ENCODE assay signal across 23 mouse cellular contexts in the genomic region with DNA sequence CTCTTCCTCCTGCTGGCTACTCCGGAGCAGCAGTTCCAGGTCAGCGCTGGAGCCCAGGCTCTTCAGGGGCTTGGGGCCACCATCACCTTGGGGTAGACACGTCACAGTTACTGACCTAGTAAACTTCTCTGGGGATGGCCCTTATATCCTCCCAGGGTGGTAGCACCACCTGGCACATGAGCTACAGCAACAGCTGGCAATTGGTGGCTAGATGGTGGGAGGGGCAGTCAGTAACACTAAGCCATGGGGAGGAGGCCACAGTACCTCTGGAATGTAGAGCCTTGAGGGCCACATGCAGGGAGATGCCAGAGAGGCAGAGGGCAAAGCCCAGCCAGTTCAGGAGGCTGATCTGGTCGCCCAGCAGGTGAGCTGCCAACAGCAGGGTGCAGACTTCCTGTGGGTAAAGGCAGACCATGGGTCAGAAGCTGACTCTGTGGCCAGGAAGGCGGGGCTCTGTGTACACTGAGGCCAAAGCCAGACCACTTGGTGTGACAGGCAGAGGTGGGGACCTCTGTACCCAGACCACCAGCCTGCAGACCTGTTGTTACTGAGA. TPM values are rescaled to one million over a fixed set of nuclear protein-coding genes. Genes with fewer than 3 reads are reported as not detected.
DNase-seq lines count a peak whose midpoint lies in the region; ATAC-seq and TF ChIP-seq lines count a peak whose summit lies in the region.
"Had no signal": no experiment of that assay in that cellular context is flagged by ENCODE, and none has a peak within 500 bp of the region (broad histone marks: within the 10 kb centered on the region; RNA-seq: fewer than 3 reads in every experiment).

No protein-coding gene starts in this region.

- no peak for TF ChIP-seq POLR2A in testis, adult 2 months (IDR thresholded peaks at IDR 0.05; ENCODE audit: control insufficient read depth, low read depth, low read length)

- H3K4me2 ChIP-seq in lung, postnatal 0 days (replicated peaks; ENCODE audit: low read depth, low read length) = no peak overlapping the region
- H3K4me2 ChIP-seq: embryonic facial prominence, embryonic 15.5 days; hindbrain, embryonic 12.5 days had no signal

- H3K9ac ChIP-seq in lung, postnatal 0 days (replicated peaks; ENCODE audit: low read depth) = no peak overlapping the region
- H3K9ac ChIP-seq: embryonic facial prominence, embryonic 15.5 days; hindbrain, embryonic 12.5 days had no signal

- 81% methylated on average over 5 of the region's 5 CpGs for WGBS in lung, postnatal 0 days

- TF ChIP-seq EP300 in lung, postnatal 0 days (IDR thresholded peaks at IDR 0.05) = no peak

- H3K36me3 ChIP-seq in testis, adult 2 months (ENCODE audit: control insufficient read depth, insufficient read depth, low read length) = peaks cover 4% of the 10 kb centered on the region; the same call in 1 of the 2 replicates
- peaks cover 3% of the 10 kb centered on the region; the same call in 1 of the 2 replicates for H3K36me3 ChIP-seq in lung, postnatal 0 days (ENCODE audit: insufficient read depth, low read length)

- H3K4me1 ChIP-seq in testis, adult 2 months (ENCODE audit: control insufficient read depth, insufficient read depth, low read length) = no peaks in the 10 kb centered on the region
- H3K4me1 ChIP-seq in lung, postnatal 0 days (ENCODE audit: insufficient read depth, low read depth, low read length) = no peaks in the 10 kb centered on the region

- no peak overlapping the region for H3K27ac ChIP-seq in testis, adult 2 months (ENCODE audit: control insufficient read depth, insufficient read depth, low read depth, low read length)
- no peak overlapping the region for H3K27ac ChIP-seq in lung, postnatal 0 days (ENCODE audit: low read length)
- H3K27ac ChIP-seq: embryonic facial prominence, embryonic 15.5 days; forebrain, embryonic 10.5 days; heart, embryonic 10.5 days; hindbrain, embryonic 12.5 days had no signal

- DNase-seq in kidney, adult 11 months = peak; percentile 67
- DNase-seq in kidney, postnatal 10 days = no peak
- peak; percentile 18 for DNase-seq in kidney, postnatal 14 days
- DNase-seq in kidney, postnatal 4 days = no peak
- DNase-seq in testis, postnatal 14 days (ENCODE audit: low spot score) = no peak
- no peak for DNase-seq in lung, postnatal 0 days (ENCODE audit: low spot score)
- DNase-seq: adrenal gland, postnatal 10 days; cerebellum, adult 11 months; embryo, embryonic 11 days; gastrocnemius, postnatal 36 days; heart, adult 11 months; heart, postnatal 10 days; heart, postnatal 4 days had no signal

- H3K9me3 ChIP-seq in lung, postnatal 0 days (ENCODE audit: low read length) = no peaks in the 10 kb centered on the region
- H3K9me3 ChIP-seq: embryonic facial prominence, embryonic 15.5 days; forebrain, embryonic 10.5 days; G1E; heart, embryonic 10.5 days; hindbrain, embryonic 12.5 days had no signal

- no peak for ATAC-seq in lung, postnatal 0 days
- ATAC-seq: CD4-positive, CD25-positive, alpha-beta regulatory T cell, adult 4 months; forebrain, embryonic 14.5 days; hindbrain, embryonic 16.5 days had no signal

- H3K4me3 ChIP-seq in testis, adult 2 months (ENCODE audit: control insufficient read depth, low read depth, low read length) = peak overlapping the region; percentile 75
- no peak overlapping the region for H3K4me3 ChIP-seq in lung, postnatal 0 days (ENCODE audit: low read depth, low read length)
- H3K4me3 ChIP-seq: embryonic facial prominence, embryonic 15.5 days; erythroblast, embryonic 14.5 days; forebrain, embryonic 10.5 days; heart, embryonic 10.5 days; hindbrain, embryonic 12.5 days had no signal

- no peaks in the 10 kb centered on the region for H3K27me3 ChIP-seq in testis, adult 2 months (ENCODE audit: control insufficient read depth, insufficient read depth, low read length)
- H3K27me3 ChIP-seq in lung, postnatal 0 days (replicated peaks; ENCODE audit: insufficient read depth, low read length) = no peaks in the 10 kb centered on the region
- H3K27me3 ChIP-seq: embryonic facial prominence, embryonic 15.5 days had no signal

- TF ChIP-seq CTCF in testis, adult 2 months (IDR thresholded peaks at IDR 0.05; ENCODE audit: control insufficient read depth, insufficient read depth, insufficient replicate concordance, low read depth, low read length) = no peak
- TF ChIP-seq CTCF in lung, postnatal 0 days (IDR thresholded peaks at IDR 0.05) = no peak

RNA-seq across cellular contexts. Expression of a gene that starts 10.4 kb away (rescaled TPM):
- 55.2 and 58.7 TPM in 2 replicates for polyA plus RNA-seq in testis, adult 2 months (2012; rRNA removed)
- 42.8 and 44.1 TPM in 2 replicates for polyA plus RNA-seq in lung, postnatal 0 days (2015; fragmentation: Nextera tagmentation; extraction: Ambion mirVana)

RNA-seq across cellular contexts. Expression of a gene that starts 42.6 kb away (rescaled TPM):
- polyA plus RNA-seq in testis, adult 2 months (2012; rRNA removed) = 0.35 and 0.37 TPM in 2 replicates
- polyA plus RNA-seq in lung, postnatal 0 days (2015; fragmentation: Nextera tagmentation; extraction: Ambion mirVana) = 1.0 and 1.8 TPM in 2 replicates
- polyA plus RNA-seq: CD4-positive, CD25-positive, alpha-beta regulatory T cell, adult 4 months; erythroblast, embryonic 14.5 days; G1E had no signal

RNA-seq across cellular contexts. Expression of a gene that starts 49.0 kb away (rescaled TPM):
- polyA plus RNA-seq in testis, adult 2 months (2012; rRNA removed) = 13.8 and 14.3 TPM in 2 replicates
- polyA plus RNA-seq in lung, postnatal 0 days (2015; fragmentation: Nextera tagmentation; extraction: Ambion mirVana) = 61.1 and 66.4 TPM in 2 replicates

Comparison
In these comparisons a context has a peak if more than half of its experiments do, and no peak if none do; other contexts are left out.
1. DNase-seq: peak in kidney, adult 11 months (single experiment) and kidney, postnatal 14 days (single experiment); none in kidney, postnatal 10 days (single experiment), kidney, postnatal 4 days (0 of 2), testis, postnatal 14 days (single experiment) and lung, postnatal 0 days (single experiment).